Mouse (Mus musculus) midbrain, embryonic 16.5 days (tissue): Measurements from ENCODE around the gene Ap1g1. TPM values are rescaled to one million over a fixed set of nuclear protein-coding genes. Genes with fewer than 3 reads are reported as not detected.
A peak's percentile ranks its signal among the peaks of the same experiment; 100 is the strongest.
"Not testable (repeated sequence)": the region's sequence is repeated elsewhere in the genome, so short reads cannot be mapped to it uniquely, and the experiment has no call there.

Source experiments
- ATAC-seq: fragments of 200-750 bp; cut with Nextera tagmentation; 2 replicates; pipeline ENCODE4 v1.8.0; 2017; ENCODE audit warnings: moderate TSS enrichment
- H3K27ac ChIP-seq: fragments of 300-500 bp; sonication (generic); 2 replicates; pipeline ENCODE4 v1.5.1; 2014; ENCODE audit warnings: mild to moderate bottlenecking, low read length, mixed read lengths
- H3K27me3 ChIP-seq: fragments of 300-500 bp; sonication (generic); 2 replicates; pipeline ENCODE4 v1.6.1; 2014; ENCODE audit warnings: low read depth, low read length, mixed read lengths; ENCODE audit not compliant: control insufficient read depth, insufficient read depth
- H3K36me3 ChIP-seq: fragments of 300-500 bp; sonication (generic); 2 replicates; pipeline ENCODE4 v1.6.1; 2014; ENCODE audit warnings: mild to moderate bottlenecking, low read length, moderate library complexity, mixed read lengths; ENCODE audit not compliant: control insufficient read depth, insufficient read depth
- H3K4me1 ChIP-seq: fragments of 300-500 bp; sonication (generic); 2 replicates; pipeline ENCODE4 v1.6.1; 2014; ENCODE audit warnings: mild to moderate bottlenecking, low read length, mixed read lengths; ENCODE audit not compliant: control insufficient read depth, insufficient read depth
- H3K4me2 ChIP-seq: fragments of 300-500 bp; sonication (generic); 2 replicates; pipeline ENCODE4 v1.6.1; 2014; ENCODE audit warnings: mild to moderate bottlenecking, low read length, mixed read lengths
- H3K4me3 ChIP-seq: fragments of 300-500 bp; sonication (generic); 2 replicates; pipeline ENCODE4 v1.5.1; 2014; ENCODE audit warnings: low read depth, mild to moderate bottlenecking, low read length, moderate library complexity, mixed read lengths
- H3K9ac ChIP-seq: fragments of 300-500 bp; sonication (generic); 2 replicates; pipeline ENCODE4 v1.6.1; 2014; ENCODE audit warnings: low read depth, low read length, mixed read lengths
- H3K9me3 ChIP-seq: fragments of 300-500 bp; sonication (generic); replicated peaks from 2 replicates; pipeline ENCODE4 v1.6.1; 2014; ENCODE audit warnings: mild to moderate bottlenecking, low read length, mixed read lengths; ENCODE audit not compliant: control insufficient read depth, poor library complexity, severe bottlenecking
- WGBS: fragments of 180-500 bp; shearing (Covaris S2); extraction: QIAGEN DNeasy Blood & Tissue Kit; methylation state at CpG from one replicate; pipeline ENCODE4 v1.1.7; 2014; 5-methylcytosine and 5-hydroxymethylcytosine counted together
- polyA plus RNA-seq: library from polyadenylated mRNA; unstranded; fragments of >200 nt; fragmentation: Nextera tagmentation; extraction: Ambion mirVana; gene quantifications from 2 replicates; pipeline ENCODE4 v1.2.1, GENCODE M21; 2015

Ap1g1 gene
- polyA plus RNA-seq, 1 experiment from 2014 or later = 53.0 TPM

GRCm38 (mm10) chr8:109864798-109865197 lies 86.4 kb downstream of the Ap1g1 start:
- Histone ChIP-seq H3K9me3 (no peaks in the 10 kb centered on the region), H3K27me3 (no peaks in the 10 kb centered on the region), H3K4me2 (no peak overlapping the region), H3K27ac (no peak overlapping the region), H3K9ac (no peak overlapping the region), H3K4me1 (peaks cover 4% of the 10 kb centered on the region), H3K36me3 (peaks cover 28% of the 10 kb centered on the region), H3K4me3 (no peak overlapping the region)
- WGBS = 87% methylated on average over 2 of the region's 2 CpGs
- no peak for ATAC-seq

GRCm38 (mm10) chr8:109865536-109865935 lies 87.2 kb downstream of the Ap1g1 start:
- no peak for ATAC-seq

DNA sequence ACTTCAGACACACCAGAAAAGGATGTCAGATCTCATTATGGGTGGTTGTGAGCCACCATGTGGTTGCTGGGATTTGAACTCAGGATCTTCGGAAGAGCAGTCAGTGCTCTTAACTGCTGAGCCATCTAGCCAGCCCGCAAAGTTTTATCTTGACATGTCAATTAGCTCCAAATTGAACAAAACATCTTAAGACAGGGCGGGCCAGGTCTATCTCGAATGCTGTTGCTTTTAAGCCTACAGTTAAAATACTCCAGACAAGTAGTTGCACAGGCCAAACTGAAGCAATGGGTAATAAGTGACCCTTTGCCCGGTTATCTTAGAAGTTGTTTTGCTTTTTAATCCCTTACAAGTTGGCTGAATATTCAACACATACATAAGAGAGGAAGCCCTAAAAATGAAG lies 88.3 kb downstream of the Ap1g1 start:
- peaks cover 9% of the 10 kb centered on the region; the same call in 1 of the 2 replicates for H3K36me3 ChIP-seq
- H3K4me1 ChIP-seq = peaks cover 15% of the 10 kb centered on the region
- ATAC-seq = no peak
- no peak overlapping the region for H3K4me2 ChIP-seq
- no peak overlapping the region for H3K4me3 ChIP-seq
- H3K27ac ChIP-seq = no peak overlapping the region
- no peak overlapping the region for H3K9ac ChIP-seq
- 94% methylated on average over 5 of the region's 5 CpGs for WGBS
- H3K9me3 ChIP-seq = no peaks in the 10 kb centered on the region
- no peaks in the 10 kb centered on the region for H3K27me3 ChIP-seq

More at GRCm38 (mm10) chr8:109865536-109865935, 87.2 kb downstream of the Ap1g1 start:
- no peak overlapping the region for H3K4me2 ChIP-seq
- H3K9ac ChIP-seq = no peak overlapping the region
- no peaks in the 10 kb centered on the region for H3K9me3 ChIP-seq
- 83% methylated on average over 4 of the region's 4 CpGs for WGBS
- no peak overlapping the region for H3K27ac ChIP-seq
- H3K36me3 ChIP-seq = peaks cover 20% of the 10 kb centered on the region
- peaks cover 10% of the 10 kb centered on the region for H3K4me1 ChIP-seq
- no peak overlapping the region for H3K4me3 ChIP-seq
- H3K27me3 ChIP-seq = no peaks in the 10 kb centered on the region

- H3K9ac ChIP-seq = peak within 1 kb of the TSS; percentile 97
- peaks cover 15% of the 10 kb centered on the region for H3K4me1 ChIP-seq
- WGBS = 1% methylated on average over 41 of the region's 42 CpGs
- H3K4me2 ChIP-seq = peak within 1 kb of the TSS; percentile 73
- H3K27ac ChIP-seq = peak within 1 kb of the TSS; percentile 91
- no peaks in the 10 kb centered on the region for H3K27me3 ChIP-seq
- no peaks in the 10 kb centered on the region for H3K9me3 ChIP-seq
- ATAC-seq = peak; percentile 98
- peak within 1 kb of the TSS; percentile 99 for H3K4me3 ChIP-seq
- H3K36me3 ChIP-seq = no peaks in the 10 kb centered on the region
Measured at GRCm38 (mm10) chr8:109868003-109868679, 89.8 kb downstream of the Ap1g1 start, which contains the start of gene Phlpp2. Gene Phlpp2, plus strand, starts transcription at chr8:109868542.

GRCm38 (mm10) chr8:109868680-109869361 lies 90.5 kb downstream of the Ap1g1 start:
- under 1% methylated on average over 52 of the region's 78 CpGs for whole genome bisulfite sequencing
- Histone ChIP-seq H3K9ac (peak overlapping the region; percentile 97), H3K9me3 (no peaks in the 10 kb centered on the region), H3K4me2 (peak overlapping the region; percentile 73), H3K4me3 (peak overlapping the region; percentile 99), H3K27me3 (no peaks in the 10 kb centered on the region), H3K4me1 (peaks cover 15% of the 10 kb centered on the region), H3K27ac (peak overlapping the region; percentile 91), H3K36me3 (no peaks in the 10 kb centered on the region)
- peak; percentile 86 for ATAC-seq

- 97% methylated on average over 1 of the region's 1 CpGs for WGBS
- H3K9me3 ChIP-seq = no peaks in the 10 kb centered on the region
- H3K9ac ChIP-seq = no peak overlapping the region
- no peaks in the 10 kb centered on the region for H3K27me3 ChIP-seq
- H3K27ac ChIP-seq = no peak overlapping the region
- ATAC-seq = no peak
- peaks cover 15% of the 10 kb centered on the region for H3K4me1 ChIP-seq
- no peak overlapping the region for H3K4me3 ChIP-seq
- no peaks in the 10 kb centered on the region for H3K36me3 ChIP-seq
- H3K4me2 ChIP-seq = no peak overlapping the region
Measured at GRCm38 (mm10) chr8:109871056-109871455, 92.7 kb downstream of the Ap1g1 start.

DNA sequence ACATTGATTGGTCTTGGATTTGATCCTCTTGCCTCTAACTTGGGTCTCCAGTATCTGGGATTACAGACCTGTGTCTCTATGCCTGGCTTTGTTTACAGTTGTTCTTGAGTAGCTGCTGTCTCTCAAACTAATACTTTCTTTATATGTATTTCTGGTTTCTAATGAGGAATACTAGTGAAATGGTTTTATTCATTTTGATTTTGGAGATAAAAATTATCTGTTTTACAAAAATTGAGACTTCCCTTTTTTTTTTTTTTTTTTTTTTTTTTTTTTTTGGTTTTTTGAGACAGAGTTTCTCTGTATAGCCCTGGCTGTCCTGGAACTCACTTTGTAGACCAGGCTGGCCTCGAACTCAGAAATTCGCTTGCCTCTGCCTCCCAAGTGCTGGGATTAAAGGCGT lies 95.4 kb downstream of the Ap1g1 start:
- not testable (repeated sequence) for H3K27ac ChIP-seq, H3K36me3 ChIP-seq, H3K27me3 ChIP-seq, H3K4me3 ChIP-seq, H3K4me2 ChIP-seq, H3K9me3 ChIP-seq, ATAC-seq, H3K9ac ChIP-seq
- 92% methylated on average over 3 of the region's 3 CpGs for WGBS
- H3K4me1 ChIP-seq = peaks cover 13% of the 10 kb centered on the region

DNA sequence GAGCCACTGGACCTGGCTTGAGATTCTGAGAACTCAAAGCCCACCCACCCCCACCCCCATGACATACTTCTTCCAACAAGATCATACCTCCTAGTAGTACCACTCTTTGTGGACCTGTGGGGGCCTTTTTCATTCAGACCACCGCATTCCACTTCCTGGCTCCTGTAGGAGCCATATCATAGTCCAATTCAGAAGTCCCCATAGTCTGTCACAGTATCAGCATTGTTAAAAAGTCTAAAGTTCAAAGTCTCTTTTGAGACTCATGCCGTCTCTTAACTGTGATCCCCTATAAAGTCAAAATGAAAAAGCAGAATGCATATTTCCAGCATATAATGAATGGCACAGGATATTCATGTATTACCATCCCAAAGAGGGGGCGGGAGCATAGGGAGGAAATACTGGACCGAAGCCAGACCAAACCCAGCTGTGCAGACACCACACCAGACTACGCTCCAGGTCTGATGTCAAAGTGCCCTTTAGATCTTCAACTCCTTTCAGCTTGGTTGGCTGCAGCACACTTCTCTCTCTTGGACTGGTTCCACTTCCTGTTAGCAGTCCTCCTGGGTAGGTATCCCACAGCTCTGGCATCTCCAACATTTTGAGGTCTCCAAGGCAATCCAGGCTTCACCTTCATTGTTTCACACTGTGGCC lies 101.8 kb downstream of the Ap1g1 start:
- H3K27me3 ChIP-seq = no peaks in the 10 kb centered on the region
- 92% methylated on average over 5 of the region's 5 CpGs for WGBS
- no peak for ATAC-seq
- no peak overlapping the region for H3K4me2 ChIP-seq
- no peak overlapping the region for H3K9ac ChIP-seq
- no peaks in the 10 kb centered on the region for H3K4me1 ChIP-seq
- H3K9me3 ChIP-seq = no peaks in the 10 kb centered on the region
- peaks cover 8% of the 10 kb centered on the region for H3K36me3 ChIP-seq
- H3K4me3 ChIP-seq = no peak overlapping the region
- no peak overlapping the region for H3K27ac ChIP-seq

DNA sequence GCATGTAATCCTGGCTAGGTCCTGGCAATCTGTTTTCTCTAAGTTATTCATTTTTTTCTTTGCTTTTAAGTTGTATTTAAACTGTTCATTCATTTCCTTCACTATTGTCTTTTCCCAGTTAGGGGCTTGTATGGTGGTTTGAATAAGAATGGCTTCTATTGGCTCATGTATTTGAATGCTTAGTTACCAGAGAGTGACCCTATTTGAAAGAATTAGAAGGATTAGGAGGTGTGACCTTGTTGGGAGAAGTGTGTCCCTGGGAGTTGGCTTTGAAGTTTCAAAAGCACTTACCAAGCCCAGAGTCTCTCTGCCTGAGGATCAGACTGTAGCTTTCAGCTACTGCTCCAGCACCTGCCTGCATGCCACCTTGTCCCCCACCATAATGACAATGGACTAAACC lies 106.9 kb downstream of the Ap1g1 start:
- Histone ChIP-seq H3K9me3 (no peaks in the 10 kb centered on the region), H3K4me1 (no peaks in the 10 kb centered on the region), H3K9ac (no peak overlapping the region), H3K4me3 (no peak overlapping the region), H3K27me3 (no peaks in the 10 kb centered on the region), H3K27ac (no peak overlapping the region), H3K4me2 (no peak overlapping the region), H3K36me3 (peaks cover 3% of the 10 kb centered on the region; the same call in 1 of the 2 replicates)
- ATAC-seq = no peak
